Mouse (Mus musculus) left cerebral cortex, adult 18-20 months (tissue): ENCODE measurements around the gene Ifit3b. TPM values are rescaled to one million over a fixed set of nuclear protein-coding genes. Genes with fewer than 3 reads are reported as not detected.

Experiments used
- total RNA-seq, 2 experiments: library from RNA; stranded (reverse); gene quantifications; 2 replicates each; pipeline ENCODE4 v1.2.3; 2021

The Ifit3b gene
- total RNA-seq, 2 experiments from 2014 or later, result 3.8 to 3.9 TPM

Other genes with a start within 250 kb of the Ifit3b start
- gene Ch25h, start 132.8 kb upstream of the Ifit3b start, total RNA-seq, result under 1 TPM; 0.23 to 0.44 TPM
- 10 to 100 TPM; 17.1 to 18.5 TPM for gene Lipa, start 80.5 kb upstream of the Ifit3b start, total RNA-seq
- 1 to 10 TPM; 6.9 to 8.1 TPM for gene Ifit2, start 57.3 kb upstream of the Ifit3b start, total RNA-seq
- 1 to 10 TPM; 4.5 to 6.4 TPM for gene Ifit3, start 24.4 kb upstream of the Ifit3b start, total RNA-seq
- gene Ifit1bl1, start 6.0 kb upstream of the Ifit3b start, total RNA-seq, result 1 to 10 TPM; 2.4 to 2.7 TPM
- under 1 TPM; 0.35 to 0.65 TPM for gene Ifit1bl2, start 32.8 kb downstream of the Ifit3b start, total RNA-seq
- gene Ifit1, start 32.9 kb downstream of the Ifit3b start, total RNA-seq, result 1 to 10 TPM in 1 of 2 experiments, under 1 TPM in 1; 0.79 to 1.3 TPM
- gene Slc16a12, start 139.3 kb downstream of the Ifit3b start, total RNA-seq, result 1 to 10 TPM; 2.3 to 4.0 TPM